Mouse (Mus musculus): ENCODE data around the gene Tbx4. TPM values are rescaled to one million over a fixed set of nuclear protein-coding genes. Genes with fewer than 3 reads are reported as not detected.
A peak's percentile ranks its signal among the peaks of the same experiment; 100 is the strongest.

The Tbx4 gene
- polyA plus RNA-seq, 1 experiment = 0.42 TPM

DNA sequence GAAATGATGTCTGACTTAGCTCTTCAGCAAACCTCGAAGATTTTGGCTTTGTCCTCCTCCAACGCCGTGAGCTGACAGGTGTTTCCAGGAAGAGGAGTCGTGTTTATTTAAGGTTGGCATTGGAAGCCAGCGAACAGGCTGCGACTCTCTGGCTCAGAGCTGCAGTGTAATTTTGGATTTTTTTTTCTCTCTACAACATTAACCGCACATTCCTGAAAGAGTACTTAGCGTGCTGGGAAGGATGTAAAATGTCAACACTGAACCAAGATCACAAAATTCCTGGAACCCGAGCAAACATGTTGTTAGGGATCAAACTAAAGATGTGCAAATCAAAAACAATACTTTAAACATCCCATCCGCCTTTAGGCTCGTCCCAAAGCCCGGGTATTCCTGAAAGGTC is 69.4 kb downstream of the Tbx4 start:
- DNase-seq (ENCODE audit: low read depth) = no peak
- TF ChIP-seq POLR2A (IDR thresholded peaks at IDR 0.05; ENCODE audit: borderline replicate concordance, extremely low read depth, insufficient read depth, insufficient read length, poor library complexity, severe bottlenecking) = no peak

GRCm38 (mm10) chr11:85956422-85956821 is 70.2 kb downstream of the Tbx4 start:
- TF ChIP-seq CTCF (IDR thresholded peaks at IDR 0.05; ENCODE audit: borderline replicate concordance, extremely low read depth, insufficient read depth, insufficient read length) (no peak), POLR2A (IDR thresholded peaks at IDR 0.05; ENCODE audit: borderline replicate concordance, extremely low read depth, insufficient read depth, insufficient read length, poor library complexity, severe bottlenecking) (no peak)
- no peak for DNase-seq (ENCODE audit: low read depth)

- DNase-seq (ENCODE audit: low read depth) = peak; percentile 5
- no peak for TF ChIP-seq CTCF (IDR thresholded peaks at IDR 0.05; ENCODE audit: borderline replicate concordance, extremely low read depth, insufficient read depth, insufficient read length)
- no peak for TF ChIP-seq POLR2A (IDR thresholded peaks at IDR 0.05; ENCODE audit: borderline replicate concordance, extremely low read depth, insufficient read depth, insufficient read length, poor library complexity, severe bottlenecking)
Measured at GRCm38 (mm10) chr11:85956950-85957778, 70.9 kb downstream of the Tbx4 start.

DNA sequence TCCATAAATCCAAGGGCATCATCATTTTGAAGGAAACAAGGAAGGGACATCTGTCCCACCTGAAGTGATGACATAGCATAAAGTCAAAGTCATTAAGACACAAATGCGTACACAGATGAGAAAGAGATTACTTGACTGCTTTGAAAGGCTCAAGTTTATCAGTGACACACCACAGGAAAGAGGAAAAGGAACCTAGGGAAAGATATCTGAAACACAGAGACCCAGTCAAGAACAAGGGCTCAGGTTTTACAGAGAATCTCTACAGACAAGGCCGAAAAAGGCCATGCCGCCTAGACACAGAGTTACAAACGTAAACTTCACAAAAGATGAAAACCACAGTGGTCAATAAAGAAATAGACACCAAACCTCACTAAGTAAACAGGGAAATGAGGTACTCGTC is 73.6 kb downstream of the Tbx4 start:
- DNase-seq (ENCODE audit: low read depth) = no peak
- TF ChIP-seq CTCF (IDR thresholded peaks at IDR 0.05; ENCODE audit: borderline replicate concordance, extremely low read depth, insufficient read depth, insufficient read length) (no peak), POLR2A (IDR thresholded peaks at IDR 0.05; ENCODE audit: borderline replicate concordance, extremely low read depth, insufficient read depth, insufficient read length, poor library complexity, severe bottlenecking) (no peak)

DNA sequence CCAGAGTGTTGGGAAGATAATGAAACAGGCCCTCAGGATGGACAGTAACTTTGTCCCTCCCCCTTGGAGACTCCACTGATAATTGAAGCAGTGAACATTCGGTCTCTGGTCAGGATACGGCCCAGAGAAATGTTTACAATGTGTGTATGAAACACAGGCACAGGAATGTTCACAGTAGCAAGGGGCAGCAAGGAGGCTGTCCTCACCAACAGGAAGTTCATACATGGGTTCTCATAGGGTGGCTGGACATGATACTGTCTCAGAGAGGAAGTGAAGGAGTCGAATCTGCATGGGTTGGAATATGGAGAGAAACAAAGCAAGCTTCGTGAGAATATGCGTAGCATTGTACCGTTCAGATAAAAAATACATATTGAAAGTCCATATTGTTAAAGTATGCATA is 74.1 kb downstream of the Tbx4 start:
- no peak for DNase-seq (ENCODE audit: low read depth)
- TF ChIP-seq POLR2A (IDR thresholded peaks at IDR 0.05; ENCODE audit: borderline replicate concordance, extremely low read depth, insufficient read depth, insufficient read length, poor library complexity, severe bottlenecking) (no peak), CTCF (IDR thresholded peaks at IDR 0.05; ENCODE audit: borderline replicate concordance, extremely low read depth, insufficient read depth, insufficient read length) (no peak)

DNA sequence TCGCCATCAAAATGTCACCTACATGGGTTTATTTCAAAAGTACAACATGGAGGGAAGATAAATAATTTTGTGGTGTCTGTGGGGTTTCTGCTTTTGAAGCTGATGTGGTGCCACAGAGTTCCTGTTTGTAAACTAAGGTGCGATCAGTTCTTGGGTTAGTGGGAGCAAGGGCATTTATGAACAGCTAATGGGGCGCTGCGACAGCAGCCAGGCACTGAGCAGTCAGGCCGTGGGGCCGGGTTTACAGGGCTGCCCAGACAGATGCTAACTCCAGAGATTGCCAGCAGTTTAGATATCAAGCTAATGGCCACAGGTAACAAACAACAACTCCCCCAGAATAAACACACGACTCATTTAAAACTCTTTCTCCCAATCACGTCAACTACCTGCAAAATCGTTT is 75.3 kb downstream of the Tbx4 start:
- no peak for DNase-seq (ENCODE audit: low read depth)
- TF ChIP-seq POLR2A (IDR thresholded peaks at IDR 0.05; ENCODE audit: borderline replicate concordance, extremely low read depth, insufficient read depth, insufficient read length, poor library complexity, severe bottlenecking) (no peak), CTCF (IDR thresholded peaks at IDR 0.05; ENCODE audit: borderline replicate concordance, extremely low read depth, insufficient read depth, insufficient read length) (no peak)

Other genes with a start within 250 kb of the Tbx4 start
- gene Tbx2, start 53.9 kb upstream of the Tbx4 start, polyA plus RNA-seq (2012; rRNA removed) = 5.9 and 8.9 TPM in 2 replicates
- gene Gm11444, start 36.1 kb upstream of the Tbx4 start, polyA plus RNA-seq (2012; rRNA removed) = not detected in 2 replicates

Data from brain, embryonic 14.5 days (tissue).